Mouse (Mus musculus) embryo, embryonic 11.5 days (tissue): ENCODE data around the gene Lmod3.

Experiments used
- DNase-seq: peaks from one replicate; pipeline ENCODE4 v3.0.0-alpha.2; 2012; ENCODE audit warnings: low read depth, low spot score

Gene Lmod3

GRCm38 (mm10) chr6:97252711-97253221 is at the start of gene Lmod3:
Lmod3 (minus strand) TSS chr6:97252759.
- no peak for DNase-seq

- no peak for DNase-seq
Observed at GRCm38 (mm10) chr6:97302303-97302702, 49.7 kb upstream of the Lmod3 start.

- DNase-seq: no peak
Observed at GRCm38 (mm10) chr6:97300659-97301058, 48.1 kb upstream of the Lmod3 start.

- no peak for DNase-seq
Observed at GRCm38 (mm10) chr6:97300180-97300579, 47.6 kb upstream of the Lmod3 start.

GRCm38 (mm10) chr6:97297151-97297550 is 44.6 kb upstream of the Lmod3 start:
- DNase-seq: no peak

GRCm38 (mm10) chr6:97295866-97296527 is 43.4 kb upstream of the Lmod3 start:
- no peak for DNase-seq

- no peak for DNase-seq
Observed at GRCm38 (mm10) chr6:97295416-97295815, 42.9 kb upstream of the Lmod3 start.

GRCm38 (mm10) chr6:97293667-97294569 is 41.4 kb upstream of the Lmod3 start:
- no peak for DNase-seq

GRCm38 (mm10) chr6:97292894-97293293 is 40.3 kb upstream of the Lmod3 start:
- no peak for DNase-seq

GRCm38 (mm10) chr6:97292096-97292495 is 39.5 kb upstream of the Lmod3 start:
- no peak for DNase-seq

- DNase-seq: no peak
Observed at GRCm38 (mm10) chr6:97291159-97291908, 38.8 kb upstream of the Lmod3 start.

- no peak for DNase-seq
Observed at GRCm38 (mm10) chr6:97290687-97291086, 38.1 kb upstream of the Lmod3 start.

GRCm38 (mm10) chr6:97289838-97290237 is 37.3 kb upstream of the Lmod3 start:
- DNase-seq: no peak

GRCm38 (mm10) chr6:97289316-97289820 is 36.8 kb upstream of the Lmod3 start:
- DNase-seq: no peak

GRCm38 (mm10) chr6:97288047-97288855 is 35.7 kb upstream of the Lmod3 start:
- DNase-seq: no peak

GRCm38 (mm10) chr6:97286332-97286731 is 33.8 kb upstream of the Lmod3 start:
- DNase-seq: no peak

- DNase-seq: no peak
Observed at GRCm38 (mm10) chr6:97283676-97284075, 31.1 kb upstream of the Lmod3 start.

GRCm38 (mm10) chr6:97278878-97279277 is 26.3 kb upstream of the Lmod3 start:
- no peak for DNase-seq

- DNase-seq: peak; percentile 59
Observed at GRCm38 (mm10) chr6:97278014-97278787, 25.6 kb upstream of the Lmod3 start.

- DNase-seq: no peak
Observed at GRCm38 (mm10) chr6:97276890-97277497, 24.4 kb upstream of the Lmod3 start.
